20 mouse cellular contexts compared by ENCODE assay signal in the genomic region with DNA sequence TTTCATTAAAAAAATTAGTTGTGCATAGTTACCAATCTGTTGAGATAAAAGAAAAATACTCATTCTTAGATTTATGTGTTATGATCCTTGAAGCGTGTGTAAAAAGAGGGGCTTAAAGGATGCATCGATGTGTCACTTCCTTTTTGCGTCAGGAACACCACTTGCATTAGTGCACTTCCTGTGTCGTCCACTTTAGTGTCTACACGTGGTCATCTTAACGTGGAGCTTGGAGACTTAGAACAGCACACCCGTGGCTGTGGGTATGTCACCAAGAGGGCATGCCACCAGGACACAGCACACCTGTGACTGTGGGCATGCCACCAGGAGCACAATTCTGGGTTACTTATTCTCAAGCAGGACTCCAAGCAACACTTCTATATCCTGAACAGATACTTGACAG.
DNase-seq lines count a peak whose midpoint lies in the region; ATAC-seq lines count a peak whose summit lies in the region.
"Had no signal": no experiment of that assay in that cellular context is flagged by ENCODE, and none has a peak within 500 bp of the region (broad histone marks: within the 10 kb centered on the region; RNA-seq: fewer than 3 reads in every experiment).

No protein-coding gene starts in this region.

- peak; percentile 56 for ATAC-seq in granulocyte monocyte progenitor cell, adult 5-6 weeks (replicated peaks; ENCODE audit: poor library complexity, severe bottlenecking)
- ATAC-seq in megakaryocyte progenitor cell, adult 5-6 weeks (replicated peaks; ENCODE audit: poor library complexity), result peak; percentile 26; the same call in 1 of the 2 replicates
- ATAC-seq: activated CD4-positive, CD25-positive, alpha-beta regulatory T cell, adult 4 months; CD4-positive, CD25-positive, alpha-beta regulatory T cell, adult 4 months; forebrain, embryonic 13.5 days; forebrain, embryonic 15.5 days; forebrain, postnatal 0 days; Patski had no signal

- DNase-seq in 416B (ENCODE audit: low read depth), result peak; percentile 50
- DNase-seq in kidney, adult 8-10 months, result no peak
- DNase-seq in retina, embryonic 14.5 days (ENCODE audit: low spot score), result no peak
- DNase-seq: adrenal gland, adult 8-10 months; adrenal gland, postnatal 14 days; adrenal gland, postnatal 36 days; B cell, adult 2 months; cerebellum, adult 11-12 months; cerebellum, adult 2 months; cerebellum, adult 9-10 months; cerebellum, postnatal 10 days; cerebellum, postnatal 25 days; forebrain, postnatal 0 days had no signal
